Mouse (Mus musculus): ENCODE results near the gene Rfx8. TPM values are rescaled to one million over a fixed set of nuclear protein-coding genes. Genes with fewer than 3 reads are reported as not detected.

The Rfx8 gene
- polyA plus RNA-seq (2014; fragmentation: Illumina TruSeq; extraction: RNeasy Lipid Tissue Mini Kit (QIAGEN cat#74804); ENCODE audit: low read depth, low replicate concordance), result not detected

GRCm38 (mm10) chr1:39720632-39721350, at the start of gene Rfx8:
TSS of gene Rfx8 (minus strand) at chr1:39720997.

GRCm38 (mm10) chr1:39651241-39651548, 69.6 kb downstream of the Rfx8 start, which contains the start of gene Creg2:
TSS of gene Creg2 (minus strand) at chr1:39651474.

Other genes with a start within 250 kb of the Rfx8 start
- 9.9 TPM for gene Tbc1d8, start 242.2 kb downstream of the Rfx8 start, polyA plus RNA-seq (2014; fragmentation: Illumina TruSeq; extraction: RNeasy Lipid Tissue Mini Kit (QIAGEN cat#74804); ENCODE audit: low read depth, low replicate concordance)
- gene Cnot11, start 186.0 kb downstream of the Rfx8 start, polyA plus RNA-seq (2014; fragmentation: Illumina TruSeq; extraction: RNeasy Lipid Tissue Mini Kit (QIAGEN cat#74804); ENCODE audit: low read depth, low replicate concordance), result 58.8 TPM
- gene Rnf149, start 143.6 kb downstream of the Rfx8 start, polyA plus RNA-seq (2014; fragmentation: Illumina TruSeq; extraction: RNeasy Lipid Tissue Mini Kit (QIAGEN cat#74804); ENCODE audit: low read depth, low replicate concordance), result 74.6 TPM
- gene Creg2, start 69.5 kb downstream of the Rfx8 start, polyA plus RNA-seq (2014; fragmentation: Illumina TruSeq; extraction: RNeasy Lipid Tissue Mini Kit (QIAGEN cat#74804); ENCODE audit: low read depth, low replicate concordance), result 0.29 TPM
- gene Gm3646, start 84.3 kb upstream of the Rfx8 start, polyA plus RNA-seq (2014; fragmentation: Illumina TruSeq; extraction: RNeasy Lipid Tissue Mini Kit (QIAGEN cat#74804); ENCODE audit: low read depth, low replicate concordance), result not detected
- gene Map4k4, start 179.9 kb upstream of the Rfx8 start, polyA plus RNA-seq (2014; fragmentation: Illumina TruSeq; extraction: RNeasy Lipid Tissue Mini Kit (QIAGEN cat#74804); ENCODE audit: low read depth, low replicate concordance), result 87.1 TPM